In genomic region chr9:62050801-62051200, GRCm38 (mm10) we compare ENCODE assay signal across 10 mouse cellular contexts. TPM values are rescaled to one million over a fixed set of nuclear protein-coding genes. Genes with fewer than 3 reads are reported as not detected.
DNase-seq lines count a peak whose midpoint lies in the region; TF ChIP-seq lines count a peak whose summit lies in the region.
"Had no signal": no experiment of that assay in that cellular context is flagged by ENCODE, and none has a peak within 500 bp of the region (broad histone marks: within the 10 kb centered on the region; RNA-seq: fewer than 3 reads in every experiment).

No protein-coding gene starts in this region.

- no peaks in the 10 kb centered on the region for H3K4me1 ChIP-seq in lung, adult 2 months (ENCODE audit: control insufficient read depth, insufficient read depth, low read length)

- no peak for TF ChIP-seq POLR2A in lung, adult 2 months (IDR thresholded peaks at IDR 0.05; ENCODE audit: borderline replicate concordance, extremely low read depth, low read depth, low read length)

- 54% methylated on average over 4 of the region's 4 CpGs for WGBS in lung, adult 2 months

- H3K4me3 ChIP-seq in lung, adult 2 months (replicated peaks; ENCODE audit: extremely low read depth, low read depth, low read length) = no peak overlapping the region
- H3K4me3 ChIP-seq: heart, embryonic 13.5 days; megakaryocyte, embryonic 14.5 days had no signal

- peak; percentile 51 to 61 for DNase-seq in cerebellum, postnatal 14 days
- no peak for DNase-seq in cerebellum, adult 9-10 months
- no peak for DNase-seq in lung, adult 2 months
- DNase-seq in lung, postnatal 25 days (ENCODE audit: low spot score) = no peak
- DNase-seq in embryo, embryonic 10 days (ENCODE audit: low spot score) = peak; percentile 70
- peak; percentile 27 for DNase-seq in lung, postnatal 14 days
- DNase-seq in urinary bladder, adult 18-20 months (ENCODE audit: low spot score in 2 of 2) = no peak
- no peak for DNase-seq in adrenal gland, postnatal 4 days (ENCODE audit: low spot score in 2 of 2)

- TF ChIP-seq CTCF in lung, adult 2 months (IDR thresholded peaks at IDR 0.05; ENCODE audit: insufficient read depth, low read length) = peak; percentile 63

RNA-seq across cellular contexts. Expression of gene Paqr5, which starts 24.1 kb away (rescaled TPM):
- 1.8 and 12.4 TPM in 2 replicates for polyA plus RNA-seq in lung, adult 2 months (2012; rRNA removed)
- total RNA-seq in adrenal gland, postnatal 4 days (2021) = 1 to 10 TPM; 1.9 to 9.9 TPM

Comparison
In these comparisons a context has a peak if more than half of its experiments do, and no peak if none do; other contexts are left out.
1. DNase-seq: peak in cerebellum, postnatal 14 days (2 of 2), embryo, embryonic 10 days (single experiment) and lung, postnatal 14 days (single experiment); none in cerebellum, adult 9-10 months (single experiment), lung, adult 2 months (single experiment), lung, postnatal 25 days (single experiment), urinary bladder, adult 18-20 months (0 of 2) and adrenal gland, postnatal 4 days (0 of 2).